20 mouse cellular contexts compared by ENCODE assay signal in genomic region chr15:9106303-9107074, GRCm38 (mm10).
"Had no signal": no experiment of that assay in that cellular context is flagged by ENCODE, and none has a peak within 500 bp of the region (broad histone marks: within the 10 kb centered on the region; RNA-seq: fewer than 3 reads in every experiment).

No protein-coding gene starts in this region.

- H3K4me3 ChIP-seq: layer of hippocampus, adult 2 months; liver, embryonic 15.5 days; lung, embryonic 15.5 days; megakaryocyte, embryonic 14.5 days; midbrain, embryonic 10.5 days; midbrain, embryonic 13.5 days; myocyte; neural tube, embryonic 13.5 days had no signal

- ATAC-seq: midbrain, embryonic 13.5 days; midbrain, embryonic 16.5 days had no signal

- H3K9me3 ChIP-seq: liver, embryonic 15.5 days; lung, embryonic 15.5 days; megakaryocyte, embryonic 14.5 days; midbrain, embryonic 10.5 days; midbrain, embryonic 13.5 days; neural tube, embryonic 13.5 days had no signal

- H3K4me1 ChIP-seq: lung, embryonic 15.5 days; midbrain, embryonic 10.5 days; midbrain, embryonic 13.5 days; neural tube, embryonic 13.5 days had no signal

- DNase-seq: kidney, adult 11 months; layer of hippocampus, adult 9-11 months; lung, adult 18-20 months; lung, postnatal 10 days; lung, postnatal 36 days; right cerebral cortex, postnatal 4 days; thymus, adult 2 months; thymus, postnatal 14 days; thymus, postnatal 4 days had no signal

- H3K4me2 ChIP-seq: liver, embryonic 11.5 days; liver, embryonic 15.5 days; lung, embryonic 15.5 days; midbrain, embryonic 13.5 days; neural tube, embryonic 13.5 days had no signal

- H3K27ac ChIP-seq: layer of hippocampus, adult 2 months; liver, embryonic 15.5 days; lung, embryonic 15.5 days; midbrain, embryonic 10.5 days; midbrain, embryonic 13.5 days; neural tube, embryonic 13.5 days; stomach, postnatal 0 days had no signal

- H3K27me3 ChIP-seq: liver, embryonic 15.5 days; lung, embryonic 15.5 days; megakaryocyte, embryonic 14.5 days; midbrain, embryonic 13.5 days; neural tube, embryonic 13.5 days had no signal

- H3K9ac ChIP-seq: liver, embryonic 15.5 days; lung, embryonic 15.5 days; midbrain, embryonic 13.5 days; neural tube, embryonic 13.5 days had no signal
